Mouse (Mus musculus): ENCODE results near the gene Rbmx2. TPM values are rescaled to one million over a fixed set of nuclear protein-coding genes. Genes with fewer than 3 reads are reported as not detected.
A peak's percentile ranks its signal among the peaks of the same experiment; 100 is the strongest.

The Rbmx2 gene
- 13.7 and 18.4 TPM in 2 replicates for polyA plus RNA-seq (2015; fragmentation: Nextera tagmentation; extraction: Ambion mirVana)

- Histone ChIP-seq H3K36me3 (peaks cover 8% of the 10 kb centered on the region), H3K27me3 (replicated peaks) (no peaks in the 10 kb centered on the region), H3K4me2 (peak within 1 kb of the TSS; percentile 70), H3K27ac (replicated peaks) (0 out of 2 replicates have a peak within 1 kb of the TSS, but pooled peaks have one; percentile 28), H3K9ac (peak within 1 kb of the TSS; percentile 80), H3K4me1 (peaks cover 9% of the 10 kb centered on the region), H3K9me3 (no peaks in the 10 kb centered on the region), H3K4me3 (peak within 1 kb of the TSS; percentile 71)
- 11% methylated on average over 42 of the region's 42 CpGs for WGBS
- peak; percentile 63 for ATAC-seq (ENCODE audit: extremely low read depth, insufficient number of reproducible peaks, low FRiP score, low TSS enrichment)
These were observed at the start of gene Rbmx2 for GRCm38 (mm10) chrX:48694864-48695371. Gene Rbmx2 (plus strand): TSS chrX:48695004.

GRCm38 (mm10) chrX:48666807-48667206, 28.0 kb upstream of the Rbmx2 start:
- Histone ChIP-seq H3K4me2 (no peak overlapping the region), H3K4me1 (no peaks in the 10 kb centered on the region), H3K9me3 (no peaks in the 10 kb centered on the region), H3K9ac (no peak overlapping the region), H3K4me3 (no peak overlapping the region), H3K27ac (replicated peaks) (no peak overlapping the region), H3K27me3 (replicated peaks) (no peaks in the 10 kb centered on the region), H3K36me3 (no peaks in the 10 kb centered on the region)
- ATAC-seq (ENCODE audit: extremely low read depth, insufficient number of reproducible peaks, low FRiP score, low TSS enrichment) = no peak
- 38% methylated on average over 6 of the region's 6 CpGs for WGBS

GRCm38 (mm10) chrX:48669588-48669987, 25.2 kb upstream of the Rbmx2 start:
- no peak overlapping the region for H3K4me3 ChIP-seq
- no peak for ATAC-seq (ENCODE audit: extremely low read depth, insufficient number of reproducible peaks, low FRiP score, low TSS enrichment)
- H3K36me3 ChIP-seq = no peaks in the 10 kb centered on the region
- H3K27ac ChIP-seq (replicated peaks) = no peak overlapping the region
- no peaks in the 10 kb centered on the region for H3K9me3 ChIP-seq
- WGBS = 55% methylated on average over 3 of the region's 3 CpGs
- H3K27me3 ChIP-seq (replicated peaks) = no peaks in the 10 kb centered on the region
- no peak overlapping the region for H3K4me2 ChIP-seq
- no peak overlapping the region for H3K9ac ChIP-seq
- H3K4me1 ChIP-seq = 0 out of 2 replicates have a peak, but pooled peaks cover 4% of the 10 kb centered on the region

GRCm38 (mm10) chrX:48671714-48672113, 23.1 kb upstream of the Rbmx2 start:
- no peak for ATAC-seq (ENCODE audit: extremely low read depth, insufficient number of reproducible peaks, low FRiP score, low TSS enrichment)
- H3K36me3 ChIP-seq = no peaks in the 10 kb centered on the region
- no peak overlapping the region for H3K4me2 ChIP-seq
- H3K4me3 ChIP-seq = no peak overlapping the region
- WGBS = 52% methylated on average over 3 of the region's 3 CpGs
- no peaks in the 10 kb centered on the region for H3K9me3 ChIP-seq
- H3K27me3 ChIP-seq (replicated peaks) = no peaks in the 10 kb centered on the region
- 0 out of 2 replicates have a peak, but pooled peaks cover 4% of the 10 kb centered on the region for H3K4me1 ChIP-seq
- H3K9ac ChIP-seq = no peak overlapping the region
- H3K27ac ChIP-seq (replicated peaks) = no peak overlapping the region

- Histone ChIP-seq H3K9ac (no peak within 1 kb of the TSS), H3K27me3 (replicated peaks) (no peaks in the 10 kb centered on the region), H3K4me1 (0 out of 2 replicates have a peak, but pooled peaks cover 4% of the 10 kb centered on the region), H3K27ac (replicated peaks) (no peak within 1 kb of the TSS), H3K36me3 (no peaks in the 10 kb centered on the region), H3K9me3 (no peaks in the 10 kb centered on the region), H3K4me2 (no peak within 1 kb of the TSS), H3K4me3 (no peak within 1 kb of the TSS)
- no peak for ATAC-seq (ENCODE audit: extremely low read depth, insufficient number of reproducible peaks, low FRiP score, low TSS enrichment)
- 33% methylated on average over 4 of the region's 4 CpGs for WGBS
These were observed 20.6 kb upstream of the Rbmx2 start, which contains the start of gene Gpr119 for GRCm38 (mm10) chrX:48674171-48674570. Gene Gpr119 (minus strand): TSS chrX:48674478.

- H3K36me3 ChIP-seq = no peaks in the 10 kb centered on the region
- no peaks in the 10 kb centered on the region for H3K27me3 ChIP-seq (replicated peaks)
- no peak overlapping the region for H3K27ac ChIP-seq (replicated peaks)
- WGBS = 14% methylated on average over 3 of the region's 3 CpGs
- H3K9ac ChIP-seq = no peak overlapping the region
- no peak overlapping the region for H3K4me2 ChIP-seq
- H3K4me1 ChIP-seq = no peaks in the 10 kb centered on the region
- H3K4me3 ChIP-seq = no peak overlapping the region
- H3K9me3 ChIP-seq = no peaks in the 10 kb centered on the region
- ATAC-seq (ENCODE audit: extremely low read depth, insufficient number of reproducible peaks, low FRiP score, low TSS enrichment) = no peak
These were observed 11.4 kb upstream of the Rbmx2 start for GRCm38 (mm10) chrX:48683451-48683850.

GRCm38 (mm10) chrX:48683857-48684256, 10.9 kb upstream of the Rbmx2 start:
- Histone ChIP-seq H3K4me3 (no peak overlapping the region), H3K4me1 (no peaks in the 10 kb centered on the region), H3K9me3 (no peaks in the 10 kb centered on the region), H3K4me2 (no peak overlapping the region), H3K27ac (replicated peaks) (no peak overlapping the region), H3K27me3 (replicated peaks) (no peaks in the 10 kb centered on the region), H3K9ac (no peak overlapping the region), H3K36me3 (no peaks in the 10 kb centered on the region)
- no peak for ATAC-seq (ENCODE audit: extremely low read depth, insufficient number of reproducible peaks, low FRiP score, low TSS enrichment)
- WGBS = 54% methylated on average over 5 of the region's 5 CpGs

- H3K27me3 ChIP-seq (replicated peaks) = no peaks in the 10 kb centered on the region
- H3K4me3 ChIP-seq = peak overlapping the region; percentile 71
- peaks cover 8% of the 10 kb centered on the region for H3K36me3 ChIP-seq
- no peak overlapping the region for H3K27ac ChIP-seq (replicated peaks)
- no peaks in the 10 kb centered on the region for H3K9me3 ChIP-seq
- 17% methylated on average over 6 of the region's 6 CpGs for WGBS
- no peak for ATAC-seq (ENCODE audit: extremely low read depth, insufficient number of reproducible peaks, low FRiP score, low TSS enrichment)
- peak overlapping the region; percentile 70 for H3K4me2 ChIP-seq
- no peak overlapping the region for H3K9ac ChIP-seq
- peaks cover 9% of the 10 kb centered on the region for H3K4me1 ChIP-seq
These were observed 344 bp upstream of the Rbmx2 start for GRCm38 (mm10) chrX:48694460-48694859.

- Histone ChIP-seq H3K4me3 (no peak overlapping the region), H3K27ac (replicated peaks) (no peak overlapping the region), H3K9me3 (no peaks in the 10 kb centered on the region), H3K4me1 (no peaks in the 10 kb centered on the region), H3K4me2 (no peak overlapping the region), H3K27me3 (replicated peaks) (no peaks in the 10 kb centered on the region), H3K9ac (no peak overlapping the region), H3K36me3 (peaks cover 37% of the 10 kb centered on the region)
- WGBS = 78% methylated on average over 10 of the region's 10 CpGs
- no peak for ATAC-seq (ENCODE audit: extremely low read depth, insufficient number of reproducible peaks, low FRiP score, low TSS enrichment)
These were observed 14.9 kb downstream of the Rbmx2 start for GRCm38 (mm10) chrX:48709701-48710100.

GRCm38 (mm10) chrX:48712846-48713245, 18.0 kb downstream of the Rbmx2 start:
- no peaks in the 10 kb centered on the region for H3K9me3 ChIP-seq
- 85% methylated on average over 8 of the region's 8 CpGs for WGBS

GRCm38 (mm10) chrX:48754710-48755283, 60.0 kb downstream of the Rbmx2 start:
- WGBS = 55% methylated on average over 2 of the region's 2 CpGs
- no peaks in the 10 kb centered on the region for H3K9me3 ChIP-seq
- H3K36me3 ChIP-seq = no peaks in the 10 kb centered on the region
- no peaks in the 10 kb centered on the region for H3K27me3 ChIP-seq (replicated peaks)
- H3K4me2 ChIP-seq = no peak overlapping the region
- H3K4me3 ChIP-seq = no peak overlapping the region
- H3K9ac ChIP-seq = no peak overlapping the region
- H3K4me1 ChIP-seq = no peaks in the 10 kb centered on the region
- no peak overlapping the region for H3K27ac ChIP-seq (replicated peaks)
- ATAC-seq (ENCODE audit: extremely low read depth, insufficient number of reproducible peaks, low FRiP score, low TSS enrichment) = no peak

More at GRCm38 (mm10) chrX:48712846-48713245, 18.0 kb downstream of the Rbmx2 start:
- H3K9ac ChIP-seq = no peak overlapping the region
- H3K36me3 ChIP-seq = peaks cover 32% of the 10 kb centered on the region
- no peaks in the 10 kb centered on the region for H3K4me1 ChIP-seq
- no peaks in the 10 kb centered on the region for H3K27me3 ChIP-seq (replicated peaks)
- H3K4me2 ChIP-seq = no peak overlapping the region
- no peak for ATAC-seq (ENCODE audit: extremely low read depth, insufficient number of reproducible peaks, low FRiP score, low TSS enrichment)
- H3K4me3 ChIP-seq = no peak overlapping the region
- H3K27ac ChIP-seq (replicated peaks) = no peak overlapping the region

All from heart, embryonic 13.5 days (tissue).